Mouse (Mus musculus): ENCODE measurements at regions not wholly inside any gene's neighbourhood (a gene's known extent, or its start where the extent isn't known, plus 50 kb on each side); places are given as distances from the start of the nearest gene placed in this dataset.

DNA sequence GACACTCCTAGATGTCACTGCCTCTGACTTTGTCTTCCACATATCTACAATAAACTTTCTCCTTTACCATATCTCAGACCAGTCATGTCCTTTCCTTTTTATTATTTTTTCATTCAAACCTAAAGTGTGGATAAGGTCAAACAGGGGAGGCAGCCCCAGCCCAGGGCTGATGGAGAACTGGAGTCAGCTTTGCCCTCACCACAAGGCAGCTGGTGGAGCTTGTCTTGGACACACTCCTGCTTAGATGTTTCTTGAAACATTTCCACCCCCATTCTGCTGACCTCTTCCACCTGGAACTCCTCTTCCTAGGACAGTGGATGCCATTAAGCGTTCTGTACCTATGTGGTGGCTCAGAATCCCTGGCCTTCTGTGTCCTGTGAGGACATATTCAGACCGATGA is 65.6 kb downstream of the Mcfd2 start:
- TF ChIP-seq CTCF (IDR thresholded peaks at IDR 0.05) (no peak), EP300 (IDR thresholded peaks at IDR 0.05) (no peak)

Data from lung, postnatal 0 days (tissue).